Mouse (Mus musculus) embryonic facial prominence, embryonic 11.5 days (tissue): ENCODE results near the gene Rexo5. TPM values are rescaled to one million over a fixed set of nuclear protein-coding genes. Genes with fewer than 3 reads are reported as not detected.

Experiments
- ATAC-seq: fragments of 200-750 bp; cut with Nextera tagmentation; replicated peaks from 2 replicates; pipeline ENCODE4 v1.8.0; 2017; ENCODE audit warnings: low read depth; ENCODE audit not compliant: insufficient number of reproducible peaks, low FRiP score, low TSS enrichment
- DNase-seq: peaks from one replicate; pipeline ENCODE4 v3.0.0-alpha.2; 2015; ENCODE audit warnings: low spot score
- H3K27ac ChIP-seq: fragments of 300-500 bp; sonication (generic); replicated peaks from 2 replicates; pipeline ENCODE4 v1.5.1; 2014; ENCODE audit warnings: mild to moderate bottlenecking, low read depth, low read length, control low read depth
- H3K27me3 ChIP-seq: fragments of 300-500 bp; sonication (generic); 2 replicates; pipeline ENCODE4 v1.6.1; 2014; ENCODE audit warnings: mild to moderate bottlenecking, low read length, moderate library complexity, mixed read lengths; ENCODE audit not compliant: control insufficient read depth, insufficient read depth
- H3K36me3 ChIP-seq: fragments of 300-500 bp; sonication (generic); replicated peaks from 2 replicates; pipeline ENCODE4 v1.6.1; 2014; ENCODE audit warnings: low read depth, mild to moderate bottlenecking, low read length, moderate library complexity, mixed read lengths; ENCODE audit not compliant: control insufficient read depth, insufficient read depth
- H3K4me1 ChIP-seq: fragments of 300-500 bp; sonication (generic); 2 replicates; pipeline ENCODE4 v1.6.1; 2014; ENCODE audit warnings: low read length, mixed read lengths; ENCODE audit not compliant: control insufficient read depth, insufficient read depth
- H3K4me2 ChIP-seq: fragments of 300-500 bp; sonication (generic); 2 replicates; pipeline ENCODE4 v1.6.1; 2014; ENCODE audit warnings: low read depth, mild to moderate bottlenecking, control low read depth, low read length, moderate library complexity
- H3K4me3 ChIP-seq: fragments of 300-500 bp; sonication (generic); 2 replicates; pipeline ENCODE4 v1.5.1; 2014; ENCODE audit warnings: low read depth, low read length, control low read depth
- H3K9ac ChIP-seq: fragments of 300-500 bp; sonication (generic); replicated peaks from 2 replicates; pipeline ENCODE4 v1.6.1; 2014; ENCODE audit warnings: mild to moderate bottlenecking, control low read depth, low read length
- H3K9me3 ChIP-seq: fragments of 300-500 bp; sonication (generic); replicated peaks from 2 replicates; pipeline ENCODE4 v1.6.1; 2016; ENCODE audit warnings: mild to moderate bottlenecking, low read length, inconsistent platforms, mixed read lengths; ENCODE audit not compliant: control insufficient read depth
- WGBS: fragments of 180-500 bp; shearing (Covaris S2); extraction: QIAGEN DNeasy Blood & Tissue Kit; methylation state at CpG from one replicate; pipeline ENCODE4 v1.1.7; 2014; 5-methylcytosine and 5-hydroxymethylcytosine counted together
- polyA plus RNA-seq: library from polyadenylated mRNA; unstranded; fragments of >200 nt; fragmentation: Nextera tagmentation; extraction: Ambion mirVana; gene quantifications from 2 replicates; pipeline ENCODE4 v1.2.1, GENCODE M21; 2014

The Rexo5 gene
- polyA plus RNA-seq, 1 experiment from 2014 or later = 24.1 TPM

DNA sequence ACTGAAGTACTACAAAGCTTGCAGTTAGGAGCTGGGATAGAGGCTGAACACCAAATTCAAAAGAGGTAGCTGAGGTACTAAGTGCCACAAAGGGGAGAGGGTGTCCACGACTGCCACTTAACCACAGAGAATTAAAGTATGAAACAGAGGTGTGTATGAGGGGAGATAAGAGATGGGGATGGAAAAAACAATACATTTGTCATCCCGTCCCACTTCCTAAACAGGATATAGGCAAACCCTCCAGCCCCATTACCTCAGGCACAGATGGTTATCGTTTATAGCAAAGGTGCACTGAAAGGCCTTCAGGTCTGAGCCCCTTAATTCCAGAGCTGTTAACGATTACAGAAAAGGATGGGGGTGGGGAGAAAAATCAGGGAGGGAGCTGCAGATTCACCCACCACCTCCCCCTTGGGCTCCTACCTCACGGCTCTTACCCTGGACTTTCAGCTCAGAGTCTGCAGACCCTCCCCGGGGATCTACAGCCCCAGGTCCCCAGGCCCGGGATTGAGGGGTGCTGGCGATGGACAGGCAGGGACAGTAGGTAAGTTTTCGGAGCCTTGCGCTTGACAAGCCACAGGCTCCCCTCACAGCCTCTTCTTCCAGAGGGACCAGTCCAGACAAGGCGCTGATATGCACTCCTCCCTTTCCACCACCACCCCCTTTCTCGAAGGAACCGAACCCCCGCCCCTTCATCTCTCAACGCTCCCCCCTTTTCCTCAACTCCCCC lies 101.2 kb downstream of the Rexo5 start:
- Histone ChIP-seq H3K27ac (peak overlapping the region; percentile 92), H3K9ac (peak overlapping the region; percentile 84), H3K4me3 (peak overlapping the region; percentile 68), H3K27me3 (no peaks in the 10 kb centered on the region), H3K36me3 (no peaks in the 10 kb centered on the region), H3K4me1 (no peaks in the 10 kb centered on the region), H3K4me2 (peak overlapping the region; percentile 62), H3K9me3 (no peaks in the 10 kb centered on the region)
- under 1% methylated on average over 14 of the region's 15 CpGs for WGBS
- peak; percentile 43 for DNase-seq
- ATAC-seq = peak; percentile 67

- Histone ChIP-seq H3K9me3 (no peaks in the 10 kb centered on the region), H3K36me3 (no peaks in the 10 kb centered on the region), H3K4me3 (peak within 1 kb of the TSS; percentile 68), H3K9ac (peak within 1 kb of the TSS; percentile 84), H3K27me3 (no peaks in the 10 kb centered on the region), H3K4me2 (peak within 1 kb of the TSS; percentile 62), H3K27ac (peak within 1 kb of the TSS; percentile 92), H3K4me1 (no peaks in the 10 kb centered on the region)
- ATAC-seq (peak; percentile 99), DNase-seq (peak; percentile 99)
- WGBS = under 1% methylated on average over 58 of the region's 63 CpGs
Measured at GRCm38 (mm10) chr7:119895639-119896512, 102.1 kb downstream of the Rexo5 start, which contains the start of the genes Lyrm1 and Dcun1d3. Gene Lyrm1, plus strand, starts transcription at chr7:119895861. Gene Dcun1d3, minus strand, starts transcription at chr7:119896298.

DNA sequence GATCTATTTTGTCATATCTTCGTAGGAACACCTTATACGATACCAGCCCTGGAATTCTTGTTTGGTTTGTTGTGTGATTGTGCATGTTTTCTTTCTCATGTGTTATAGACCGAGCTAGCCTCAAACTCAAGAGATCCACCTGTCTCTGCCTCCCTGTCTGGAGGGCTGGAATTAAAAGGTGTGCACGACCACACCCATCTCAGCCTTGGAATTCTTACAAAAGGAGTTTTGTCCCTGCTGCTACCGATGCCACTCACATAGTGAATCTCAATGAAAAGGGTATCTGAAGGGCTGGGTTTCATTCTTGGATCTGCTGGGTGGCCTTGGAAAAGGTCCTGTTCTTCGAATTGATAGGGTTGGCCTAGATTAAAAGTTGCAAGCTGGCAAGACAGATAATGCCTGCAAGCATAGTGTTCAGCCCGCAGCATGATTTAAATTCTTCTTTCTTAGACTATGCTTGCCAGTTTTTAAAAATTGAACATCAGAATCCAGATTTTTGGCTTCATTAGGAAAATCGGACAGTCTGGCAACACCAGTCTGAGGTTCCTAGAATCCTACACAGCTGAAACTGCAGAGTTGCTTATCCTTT lies 103.8 kb downstream of the Rexo5 start:
- ATAC-seq (no peak), DNase-seq (no peak)
- Histone ChIP-seq H3K27ac (no peak overlapping the region), H3K4me3 (no peak overlapping the region), H3K4me2 (no peak overlapping the region), H3K36me3 (no peaks in the 10 kb centered on the region), H3K4me1 (no peaks in the 10 kb centered on the region), H3K9me3 (no peaks in the 10 kb centered on the region), H3K27me3 (no peaks in the 10 kb centered on the region), H3K9ac (no peak overlapping the region)
- 95% methylated on average over 8 of the region's 8 CpGs for WGBS

DNA sequence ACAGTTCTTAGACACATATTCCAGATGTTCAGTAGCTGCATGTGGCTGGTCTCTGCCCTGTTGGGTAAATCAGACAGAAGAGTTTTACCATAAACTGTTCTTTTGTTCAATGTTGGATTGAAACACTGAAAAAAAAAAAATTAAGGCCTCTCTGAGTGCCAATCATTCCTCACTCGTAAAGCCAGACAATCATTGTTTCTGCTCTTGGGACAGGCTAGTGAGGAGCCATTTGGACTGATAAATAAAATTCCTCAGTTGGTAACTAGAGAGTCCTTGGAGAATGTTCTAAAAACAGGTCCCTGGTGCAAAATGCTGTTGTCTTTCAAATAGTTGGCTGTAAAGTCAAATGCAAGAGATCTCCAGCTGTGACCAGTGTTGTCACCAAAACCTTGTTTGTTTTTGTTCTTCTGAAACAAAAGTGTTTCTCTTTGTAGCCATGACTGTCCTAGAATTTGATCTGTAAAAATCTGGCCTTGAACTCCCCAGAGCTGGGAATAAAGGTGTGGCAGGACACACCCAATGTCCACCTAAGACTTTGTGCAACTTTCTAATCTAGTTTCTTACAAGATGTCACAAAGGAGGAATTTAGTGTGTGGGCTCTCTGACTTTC lies 104.5 kb downstream of the Rexo5 start:
- Histone ChIP-seq H3K4me1 (no peaks in the 10 kb centered on the region), H3K9ac (no peak overlapping the region), H3K27me3 (no peaks in the 10 kb centered on the region), H3K4me3 (no peak overlapping the region), H3K36me3 (no peaks in the 10 kb centered on the region), H3K27ac (no peak overlapping the region), H3K4me2 (no peak overlapping the region), H3K9me3 (no peaks in the 10 kb centered on the region)
- ATAC-seq (no peak), DNase-seq (no peak)
- 68% methylated on average over 1 of the region's 1 CpGs for WGBS

Other genes starting within 250 kb of the Rexo5 start
- not detected in 2 replicates for gene Acsm2, start 239.7 kb upstream of the Rexo5 start, polyA plus RNA-seq
- not detected in 2 replicates for gene Acsm1, start 187.0 kb upstream of the Rexo5 start, polyA plus RNA-seq
- gene Acsm4, start 104.0 kb upstream of the Rexo5 start, polyA plus RNA-seq = 4.0 and 8.3 TPM in 2 replicates
- 110 and 114 TPM in 2 replicates for gene Thumpd1, start 73.2 kb upstream of the Rexo5 start, polyA plus RNA-seq
- gene Acsm3, start 33.1 kb upstream of the Rexo5 start, polyA plus RNA-seq = 0.21 TPM in 1 of 2 replicates, not detected in the other
- gene Eri2, start 52 bp downstream of the Rexo5 start, polyA plus RNA-seq = 37.1 and 45.3 TPM in 2 replicates
- gene Lyrm1, start 101.9 kb downstream of the Rexo5 start, polyA plus RNA-seq = 11.0 and 12.3 TPM in 2 replicates
- 9.9 and 11.0 TPM in 2 replicates for gene Dcun1d3, start 102.3 kb downstream of the Rexo5 start, polyA plus RNA-seq